Mouse (Mus musculus) kidney, adult 2 months (tissue): Measurements from ENCODE around the gene Sema7a. TPM values are rescaled to one million over a fixed set of nuclear protein-coding genes. Genes with fewer than 3 reads are reported as not detected.
A peak's percentile ranks its signal among the peaks of the same experiment; 100 is the strongest.

Experiments
- DNase-seq: peaks from one replicate; pipeline ENCODE4 v3.0.0; 2021
- H3K27ac ChIP-seq: fragments of 200-500 bp; 2 replicates; pipeline ENCODE4 v1.5.1; 2012; ENCODE audit warnings: low read depth, low read length, control low read depth, inconsistent platforms; ENCODE audit not compliant: insufficient read depth
- H3K27me3 ChIP-seq: fragments of 200-500 bp; replicated peaks from 2 replicates; pipeline ENCODE4 v1.6.1; 2012; ENCODE audit warnings: mild to moderate bottlenecking, moderate library complexity, low read length, inconsistent platforms; ENCODE audit not compliant: control insufficient read depth, insufficient read depth
- H3K36me3 ChIP-seq: fragments of 200-500 bp; 2 replicates; pipeline ENCODE4 v1.6.1; 2012; ENCODE audit warnings: mild to moderate bottlenecking, moderate library complexity, low read length, inconsistent platforms; ENCODE audit not compliant: control insufficient read depth, insufficient read depth
- H3K4me1 ChIP-seq: fragments of 200-500 bp; 2 replicates; pipeline ENCODE4 v1.6.1; 2011; ENCODE audit warnings: low read length; ENCODE audit not compliant: control insufficient read depth, insufficient read depth
- H3K4me3 ChIP-seq: fragments of 200-500 bp; 2 replicates; pipeline ENCODE4 v1.5.1; 2011; ENCODE audit warnings: mild to moderate bottlenecking, low read depth, low read length, control low read depth; ENCODE audit not compliant: insufficient read depth
- CTCF ChIP-seq: fragments of 200-500 bp; conservative IDR thresholded peaks from 2 replicates; pipeline ENCODE4 v1.5.1; 2011; ENCODE audit warnings: low read depth, mild to moderate bottlenecking, control low read depth, low read length, moderate library complexity, mixed read lengths; ENCODE audit not compliant: insufficient read depth, insufficient read length
- POLR2A ChIP-seq: fragments of 200-500 bp; IDR thresholded peaks from one replicate; pipeline ENCODE4 v1.6.1; 2011; ENCODE audit warnings: low read depth, low read length, control low read depth
- WGBS: fragments of 180-500 bp; shearing (Covaris S2); methylation state at CpG from one replicate; pipeline ENCODE4 v1.1.7; 2018; 5-methylcytosine and 5-hydroxymethylcytosine counted together
- polyA plus RNA-seq: library from polyadenylated mRNA; depleted of rRNA; stranded (reverse); fragments of >200 nt; gene quantifications from 2 replicates; pipeline ENCODE4 v1.2.3, GENCODE M21; 2012

Gene Sema7a
- polyA plus RNA-seq, 1 experiment = 9.6 TPM

DNA sequence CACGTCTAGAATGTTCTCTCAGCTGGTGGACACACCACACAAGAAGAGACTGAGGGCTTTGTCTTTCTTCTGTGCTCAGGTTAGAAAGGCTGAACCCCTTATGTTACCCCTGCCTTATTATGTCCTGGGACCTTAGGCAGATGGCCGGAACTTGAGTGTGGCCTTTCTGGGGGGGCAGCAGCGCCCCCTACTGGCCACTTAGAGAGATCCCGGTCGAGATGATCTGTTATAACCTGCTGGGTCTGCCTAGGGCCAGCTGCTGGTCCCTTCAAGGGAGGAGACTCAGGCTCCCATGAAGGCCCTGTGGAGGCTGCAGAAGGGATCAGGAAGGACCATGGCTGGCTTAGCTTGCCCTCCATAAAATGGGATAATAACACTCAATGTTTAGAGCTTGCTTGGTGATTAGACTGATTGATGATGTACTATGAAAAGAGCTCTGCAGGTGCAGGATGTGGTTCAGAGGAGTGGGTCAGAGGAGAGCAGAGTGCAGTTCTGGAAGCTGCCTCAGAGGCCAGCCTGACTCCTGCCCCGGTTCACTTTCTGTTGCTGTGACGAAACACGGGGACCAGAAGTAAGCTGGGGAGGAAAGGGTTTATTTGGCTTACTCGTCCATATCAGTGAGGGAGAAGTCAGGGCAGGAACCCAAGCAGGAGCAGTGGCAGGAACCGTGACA, 50.7 kb downstream of the Sema7a start:
- Histone ChIP-seq H3K4me3 (no peak overlapping the region), H3K4me1 (no peaks in the 10 kb centered on the region), H3K27ac (no peak overlapping the region), H3K27me3 (no peaks in the 10 kb centered on the region), H3K36me3 (no peaks in the 10 kb centered on the region)
- peak; percentile 62 for TF ChIP-seq CTCF
- no peak for TF ChIP-seq POLR2A
- 37% methylated on average over 10 of the region's 10 CpGs for WGBS
- peak; percentile 35 for DNase-seq

DNA sequence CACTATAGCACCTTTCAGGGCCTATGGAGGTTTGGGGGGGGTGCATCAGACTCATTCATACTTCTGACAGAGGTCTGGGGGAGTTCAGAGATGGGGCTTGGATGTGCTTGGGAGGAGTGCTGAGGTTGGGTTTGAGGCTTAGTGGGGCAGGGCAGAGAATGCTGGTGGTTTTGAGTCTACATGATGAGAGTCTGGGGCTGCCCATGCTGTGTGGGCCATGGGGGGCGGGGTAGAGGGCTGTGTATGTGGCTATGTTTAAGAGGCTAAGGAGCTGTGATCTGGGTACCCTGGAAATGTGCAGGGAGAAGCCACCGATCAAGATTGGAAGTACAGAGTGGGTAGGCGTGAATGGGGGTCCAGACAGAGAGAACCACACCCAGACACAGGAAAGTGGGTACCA, 52.1 kb downstream of the Sema7a start:
- 96% methylated on average over 3 of the region's 3 CpGs for WGBS
- no peak for DNase-seq
- Histone ChIP-seq H3K27me3 (no peaks in the 10 kb centered on the region), H3K27ac (no peak overlapping the region), H3K4me1 (no peaks in the 10 kb centered on the region), H3K4me3 (no peak overlapping the region), H3K36me3 (no peaks in the 10 kb centered on the region)
- TF ChIP-seq CTCF (no peak), POLR2A (no peak)

DNA sequence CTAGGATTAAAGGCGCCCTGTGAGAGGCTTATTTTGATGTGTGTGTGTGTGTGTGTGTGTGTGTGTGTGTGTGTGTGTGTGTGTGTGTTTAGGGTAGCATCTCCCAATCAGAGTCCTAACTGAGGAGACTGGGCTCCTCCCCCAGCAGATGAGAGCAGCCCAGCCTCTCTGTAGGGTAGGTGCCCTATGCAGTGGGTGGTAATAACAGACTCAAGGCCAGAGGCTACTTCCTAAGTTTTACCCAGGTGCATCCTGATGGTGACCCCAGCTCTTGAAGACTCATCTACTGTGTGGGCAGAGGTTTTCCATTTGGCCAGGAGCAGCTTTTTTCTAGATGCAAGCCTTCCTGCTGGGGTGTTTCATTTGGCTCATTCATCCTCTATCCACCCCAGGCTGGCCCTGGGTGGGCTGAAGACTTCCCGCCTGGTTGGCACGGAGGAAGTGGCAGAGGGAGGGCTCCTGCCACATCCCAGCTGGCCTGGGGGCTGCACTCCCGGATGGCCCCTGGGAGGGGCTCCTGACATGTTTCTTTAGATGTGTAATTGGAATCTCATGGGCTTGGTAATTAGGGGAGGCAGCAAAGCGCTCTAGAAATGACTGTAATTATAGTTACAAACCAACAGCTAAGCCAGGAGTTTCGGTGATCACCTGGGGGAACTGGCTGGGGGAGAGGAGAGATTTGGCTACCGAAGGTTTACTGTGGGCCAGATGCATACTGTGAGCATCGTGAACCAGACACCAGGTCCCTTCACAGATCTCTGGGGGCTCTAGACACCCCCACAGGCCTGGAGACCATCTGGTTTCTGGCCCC, 53.1 kb downstream of the Sema7a start:
- Histone ChIP-seq H3K27me3 (no peaks in the 10 kb centered on the region), H3K27ac (no peak overlapping the region), H3K4me3 (no peak overlapping the region), H3K4me1 (0 out of 2 replicates have a peak, but pooled peaks cover under 1% of the 10 kb centered on the region), H3K36me3 (no peaks in the 10 kb centered on the region)
- TF ChIP-seq CTCF = no peak
- no peak for TF ChIP-seq POLR2A
- no peak for DNase-seq
- WGBS = 68% methylated on average over 8 of the region's 8 CpGs

DNA sequence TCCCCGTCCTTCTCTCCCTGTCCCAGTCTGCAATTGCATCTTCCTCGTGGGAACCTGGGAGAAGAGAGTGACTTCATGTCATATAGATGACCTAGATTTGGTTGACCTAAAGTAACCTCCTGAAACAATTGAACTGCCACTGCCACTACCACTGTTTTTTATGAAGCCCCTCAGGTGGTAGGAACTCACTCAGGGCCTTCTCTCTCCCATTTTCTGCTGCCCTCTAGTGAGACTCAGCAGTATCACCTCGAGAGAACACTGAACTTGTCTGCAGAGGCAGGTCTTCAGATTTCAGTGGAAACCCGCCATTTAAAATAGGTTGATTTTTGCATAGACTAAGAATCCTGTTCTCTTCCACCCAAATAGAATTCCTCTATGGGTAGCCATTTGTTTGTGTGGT, 55.4 kb downstream of the Sema7a start:
- 54% methylated on average over 4 of the region's 4 CpGs for WGBS
- 0 out of 2 replicates have a peak, but pooled peaks cover 3% of the 10 kb centered on the region for H3K4me1 ChIP-seq
- peak; percentile 39 for TF ChIP-seq CTCF
- TF ChIP-seq POLR2A = no peak

DNA sequence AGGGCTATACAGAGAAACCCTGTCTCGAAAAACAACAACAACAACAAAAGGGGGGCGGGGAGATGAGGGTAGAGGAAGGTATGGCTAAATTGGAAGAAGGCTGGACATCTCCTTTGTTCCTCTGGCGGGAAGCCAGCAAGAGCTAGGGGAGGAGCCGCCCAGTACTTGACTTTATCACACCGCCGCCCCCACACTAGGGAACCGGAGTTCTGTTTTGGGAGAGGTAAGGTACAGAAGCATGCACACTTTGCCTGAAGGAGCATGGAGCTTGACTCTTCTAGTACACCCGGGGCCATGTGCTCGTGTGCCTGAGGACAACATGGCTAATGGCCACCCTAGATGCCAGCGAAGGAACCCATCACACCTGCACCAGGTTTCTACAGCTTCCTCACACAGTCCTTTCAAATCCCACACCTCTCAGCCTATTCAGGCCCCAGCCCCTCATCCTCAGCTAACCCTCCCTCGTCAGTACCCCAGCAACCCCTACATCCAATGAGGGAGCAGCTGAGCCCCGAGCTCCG, 57.7 kb downstream of the Sema7a start:
- no peak overlapping the region for H3K27ac ChIP-seq
- TF ChIP-seq CTCF = no peak
- TF ChIP-seq POLR2A = no peak
- WGBS = 32% methylated on average over 13 of the region's 13 CpGs
- no peak for DNase-seq
- H3K4me1 ChIP-seq = 0 out of 2 replicates have a peak, but pooled peaks cover 3% of the 10 kb centered on the region
- no peaks in the 10 kb centered on the region for H3K27me3 ChIP-seq
- H3K36me3 ChIP-seq = no peaks in the 10 kb centered on the region
- no peak overlapping the region for H3K4me3 ChIP-seq

More for the DNA sequence above, 55.4 kb downstream of the Sema7a start:
- no peak for DNase-seq
- Histone ChIP-seq H3K27me3 (no peaks in the 10 kb centered on the region), H3K27ac (no peak overlapping the region), H3K36me3 (no peaks in the 10 kb centered on the region), H3K4me3 (no peak overlapping the region)

DNA sequence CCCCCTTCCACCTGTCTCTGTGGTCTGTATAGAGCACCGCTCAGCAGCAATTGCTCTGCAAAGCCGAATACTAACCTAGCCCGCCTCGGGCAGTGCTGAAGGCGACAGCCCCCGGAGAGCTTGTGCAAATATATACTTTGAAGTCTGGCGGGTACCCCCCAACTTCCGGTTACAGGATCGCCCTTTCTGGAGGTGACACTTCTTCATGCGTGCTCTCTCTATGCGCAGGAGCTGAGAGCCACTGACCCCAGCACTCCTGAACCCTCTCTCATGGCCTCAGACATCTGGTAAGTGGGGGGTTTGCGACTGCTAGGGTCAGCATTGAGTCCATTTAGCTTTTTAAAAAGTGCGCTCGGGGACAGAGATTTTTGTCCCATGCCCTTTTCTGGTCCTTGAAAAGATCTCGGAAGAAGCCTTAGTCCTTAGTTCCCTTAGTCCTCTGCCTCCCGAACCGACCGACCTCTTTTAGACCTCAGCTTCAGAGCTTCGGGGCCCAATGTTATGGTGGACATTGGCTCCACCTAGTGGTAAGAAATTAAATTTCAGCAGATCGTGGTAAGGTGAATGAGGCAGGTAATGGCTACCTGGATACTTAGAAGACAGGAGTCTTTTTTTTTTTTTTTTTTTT, 58.2 kb downstream of the Sema7a start:
- no peaks in the 10 kb centered on the region for H3K36me3 ChIP-seq
- no peak overlapping the region for H3K27ac ChIP-seq
- peak; percentile 76 for TF ChIP-seq CTCF
- TF ChIP-seq POLR2A = no peak
- peak; percentile 74 for DNase-seq
- H3K4me1 ChIP-seq = 0 out of 2 replicates have a peak, but pooled peaks cover 3% of the 10 kb centered on the region
- H3K27me3 ChIP-seq = no peaks in the 10 kb centered on the region
- WGBS = 6% methylated on average over 20 of the region's 20 CpGs
- no peak overlapping the region; the same call in 1 of the 2 replicates for H3K4me3 ChIP-seq

DNA sequence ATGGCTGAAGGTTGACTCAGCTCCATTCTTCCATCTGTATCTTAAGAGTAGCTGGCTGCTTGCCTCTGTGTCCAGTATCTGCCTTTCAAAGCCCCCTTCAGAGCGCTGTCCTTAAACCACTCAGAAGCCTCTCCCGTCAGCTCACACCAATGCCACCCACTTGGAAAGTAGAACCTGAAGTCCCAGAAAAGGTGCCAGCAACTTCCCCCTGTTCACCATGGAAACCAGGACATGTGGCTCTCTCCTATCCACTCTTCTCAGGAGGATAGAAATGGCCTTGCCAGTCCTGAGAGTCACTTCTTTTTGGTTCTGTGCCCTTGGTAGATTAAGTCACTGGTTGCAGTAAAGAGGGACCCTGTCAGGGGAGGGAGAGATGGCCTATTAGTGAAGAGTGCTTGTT, 58.8 kb downstream of the Sema7a start:
- Histone ChIP-seq H3K4me1 (0 out of 2 replicates have a peak, but pooled peaks cover 3% of the 10 kb centered on the region), H3K36me3 (no peaks in the 10 kb centered on the region), H3K27ac (no peak overlapping the region), H3K4me3 (no peak overlapping the region), H3K27me3 (no peaks in the 10 kb centered on the region)
- DNase-seq = no peak
- TF ChIP-seq POLR2A (no peak), CTCF (no peak)
- WGBS = 57% methylated on average over 2 of the region's 2 CpGs
